Mouse (Mus musculus) heart, adult 2 months (tissue): Measurements from ENCODE around the gene Tdrkh.

ENCODE experiments used
- EP300 ChIP-seq: fragments of 200-500 bp; IDR thresholded peaks from 2 replicates; pipeline ENCODE4 v1.6.1; 2011; ENCODE audit warnings: low read depth, low read length, control low read depth; ENCODE audit not compliant: insufficient read depth
- POLR2A ChIP-seq: fragments of 200-500 bp; IDR thresholded peaks from 2 replicates; pipeline ENCODE4 v1.6.1; 2011; ENCODE audit warnings: mild to moderate bottlenecking, low read depth, low read length, control low read depth; ENCODE audit not compliant: insufficient read depth

DNA sequence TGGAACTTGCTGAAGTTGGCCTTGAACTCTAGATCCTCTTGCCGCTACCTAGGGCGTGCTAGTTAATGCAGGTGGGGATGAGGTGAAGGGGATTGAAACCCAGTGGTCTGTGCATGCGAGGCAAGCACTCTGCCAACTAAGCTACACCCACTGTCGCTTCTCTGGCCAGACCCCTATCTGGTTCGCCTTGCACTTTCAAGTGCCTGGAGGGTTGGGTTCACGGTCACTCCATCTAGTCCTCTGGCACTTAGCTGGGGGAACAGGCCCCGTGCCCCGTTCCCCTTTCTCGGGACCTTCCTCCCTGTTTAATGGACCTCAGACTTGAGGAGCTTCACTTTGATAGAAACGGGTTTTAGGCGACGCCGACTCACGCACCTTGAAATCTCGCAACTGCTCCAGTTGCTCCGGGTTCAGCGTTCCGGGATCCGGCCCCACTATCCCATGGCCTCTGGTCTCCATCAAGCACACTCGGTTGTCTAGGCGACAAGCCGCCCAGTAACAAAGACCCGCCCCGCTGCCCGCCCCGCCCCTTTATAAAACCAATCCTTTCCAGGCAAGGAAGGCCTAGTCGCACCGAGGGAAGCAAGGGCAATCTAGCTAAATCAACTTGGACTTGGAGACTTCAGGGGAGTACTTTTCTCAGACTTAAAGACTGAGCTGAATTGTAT lies 59.5 kb downstream of the Tdrkh start:
- TF ChIP-seq EP300, result no peak
- no peak for TF ChIP-seq POLR2A
